10 mouse cellular contexts compared by ENCODE assay signal in genomic region chr6:100482572-100482971, GRCm38 (mm10).
A peak's percentile ranks its signal among the peaks of the same experiment; 100 is the strongest.
DNase-seq lines count a peak whose midpoint lies in the region; ATAC-seq and TF ChIP-seq lines count a peak whose summit lies in the region.
"Had no signal": no experiment of that assay in that cellular context is flagged by ENCODE, and none has a peak within 500 bp of the region (broad histone marks: within the 10 kb centered on the region; RNA-seq: fewer than 3 reads in every experiment).

No protein-coding gene starts in this region.

- no peak for DNase-seq in heart, embryonic 10.5 days (ENCODE audit: low spot score)
- no peak for DNase-seq in heart, postnatal 36 days
- no peak for DNase-seq in kidney, postnatal 4 days
- DNase-seq in cerebellum, postnatal 4 days (ENCODE audit: low spot score in 2 of 2): no peak
- DNase-seq: cerebellum, adult 9-11 months; retina, postnatal 1 day had no signal

- no peaks in the 10 kb centered on the region for H3K36me3 ChIP-seq in heart, embryonic 10.5 days
- no peaks in the 10 kb centered on the region for H3K36me3 ChIP-seq in kidney, embryonic 15.5 days
- H3K36me3 ChIP-seq in E14TG2a.4 (ENCODE audit: insufficient read depth, low read length): no peaks in the 10 kb centered on the region
- no peaks in the 10 kb centered on the region for H3K36me3 ChIP-seq in intestine, embryonic 15.5 days
- H3K36me3 ChIP-seq in neural tube, embryonic 15.5 days: no peaks in the 10 kb centered on the region

- peaks cover 8% of the 10 kb centered on the region; the same call in 1 of the 2 replicates for H3K9me3 ChIP-seq in heart, embryonic 10.5 days
- peaks cover 11% of the 10 kb centered on the region for H3K9me3 ChIP-seq in kidney, embryonic 15.5 days (replicated peaks)
- peaks cover 9% of the 10 kb centered on the region; the same call in 1 of the 2 replicates for H3K9me3 ChIP-seq in E14TG2a.4 (ENCODE audit: low read length)
- no peaks in the 10 kb centered on the region for H3K9me3 ChIP-seq in intestine, embryonic 15.5 days
- H3K9me3 ChIP-seq in neural tube, embryonic 15.5 days (replicated peaks): 0 out of 2 replicates have a peak, but pooled peaks cover 3% of the 10 kb centered on the region

- intact Hi-C loops in heart, postnatal 36 days (cut with DNase I): no loop called here

- ATAC-seq in kidney, embryonic 15.5 days (replicated peaks; ENCODE audit: low FRiP score): no peak
- ATAC-seq in intestine, embryonic 15.5 days: no peak
- ATAC-seq in neural tube, embryonic 15.5 days (ENCODE audit: low FRiP score): no peak

- H3K27ac ChIP-seq in heart, embryonic 10.5 days: peak overlapping the region; percentile 31; the same call in 1 of the 2 replicates
- no peak overlapping the region for H3K27ac ChIP-seq in kidney, embryonic 15.5 days
- no peak overlapping the region for H3K27ac ChIP-seq in intestine, embryonic 15.5 days
- no peak overlapping the region for H3K27ac ChIP-seq in neural tube, embryonic 15.5 days (replicated peaks)

- no peak overlapping the region for H3K9ac ChIP-seq in kidney, embryonic 15.5 days
- no peak overlapping the region for H3K9ac ChIP-seq in intestine, embryonic 15.5 days
- no peak overlapping the region for H3K9ac ChIP-seq in neural tube, embryonic 15.5 days (replicated peaks)

- H3K4me2 ChIP-seq in kidney, embryonic 15.5 days: peak overlapping the region; percentile 42; the same call in 1 of the 2 replicates
- H3K4me2 ChIP-seq in intestine, embryonic 15.5 days (replicated peaks): 0 out of 2 replicates have a peak overlapping the region, but pooled peaks have one; percentile 35
- H3K4me2 ChIP-seq in neural tube, embryonic 15.5 days: no peak overlapping the region

- H3K27me3 ChIP-seq in heart, embryonic 10.5 days (ENCODE audit: insufficient read depth, poor library complexity, severe bottlenecking): 0 out of 2 replicates have a peak, but pooled peaks cover 14% of the 10 kb centered on the region
- peaks cover 15% of the 10 kb centered on the region; the same call in 1 of the 2 replicates for H3K27me3 ChIP-seq in kidney, embryonic 15.5 days
- H3K27me3 ChIP-seq in E14TG2a.4 (ENCODE audit: insufficient read depth, low read length): no peaks in the 10 kb centered on the region
- no peaks in the 10 kb centered on the region for H3K27me3 ChIP-seq in intestine, embryonic 15.5 days (replicated peaks)
- no peaks in the 10 kb centered on the region for H3K27me3 ChIP-seq in neural tube, embryonic 15.5 days (replicated peaks)

- no peak for TF ChIP-seq CTCF in E14TG2a.4 (conservative IDR thresholded peaks at IDR 0.05; ENCODE audit: low read length)

- 29% methylated on average over 7 of the region's 7 CpGs for WGBS in heart, embryonic 10.5 days
- 32% methylated on average over 7 of the region's 7 CpGs for WGBS in kidney, embryonic 15.5 days
- WGBS in intestine, embryonic 15.5 days: 33% methylated on average over 7 of the region's 7 CpGs
- 25% methylated on average over 7 of the region's 7 CpGs for WGBS in neural tube, embryonic 15.5 days

- peaks cover 39% of the 10 kb centered on the region for H3K4me1 ChIP-seq in heart, embryonic 10.5 days
- H3K4me1 ChIP-seq in kidney, embryonic 15.5 days: peaks cover 16% of the 10 kb centered on the region
- peaks cover 60% of the 10 kb centered on the region for H3K4me1 ChIP-seq in E14TG2a.4 (replicated peaks; ENCODE audit: low read depth, low read length)
- peaks cover 16% of the 10 kb centered on the region for H3K4me1 ChIP-seq in intestine, embryonic 15.5 days (replicated peaks)
- peaks cover 12% of the 10 kb centered on the region for H3K4me1 ChIP-seq in neural tube, embryonic 15.5 days

- H3K4me3 ChIP-seq in heart, embryonic 10.5 days: no peak overlapping the region
- no peak overlapping the region for H3K4me3 ChIP-seq in kidney, embryonic 15.5 days (replicated peaks)
- H3K4me3 ChIP-seq in E14TG2a.4 (replicated peaks; ENCODE audit: low read length): peak overlapping the region; percentile 8; the same call in 1 of the 2 replicates
- H3K4me3 ChIP-seq in intestine, embryonic 15.5 days (replicated peaks): no peak overlapping the region
- no peak overlapping the region for H3K4me3 ChIP-seq in neural tube, embryonic 15.5 days (replicated peaks)
